Mouse (Mus musculus) intestine, postnatal 0 days (tissue): Measurements from ENCODE around the gene Vgf. TPM values are rescaled to one million over a fixed set of nuclear protein-coding genes. Genes with fewer than 3 reads are reported as not detected.

Experiments used
- ATAC-seq: fragments of 200-750 bp; cut with Nextera tagmentation; 2 replicates; pipeline ENCODE4 v1.8.0; 2017; ENCODE audit warnings: mild to moderate bottlenecking, moderate TSS enrichment, moderate library complexity
- H3K27ac ChIP-seq: fragments of 300-500 bp; sonication (generic); 2 replicates; pipeline ENCODE4 v1.5.1; 2014; ENCODE audit warnings: mild to moderate bottlenecking, low read depth, low read length, moderate library complexity
- H3K27me3 ChIP-seq: fragments of 300-500 bp; sonication (generic); replicated peaks from 2 replicates; pipeline ENCODE4 v1.6.1; 2014; ENCODE audit warnings: low read length, mixed read lengths; ENCODE audit not compliant: control insufficient read depth, insufficient read depth
- H3K36me3 ChIP-seq: fragments of 300-500 bp; sonication (generic); 2 replicates; pipeline ENCODE4 v1.6.1; 2014; ENCODE audit warnings: mild to moderate bottlenecking, moderate library complexity; ENCODE audit not compliant: control insufficient read depth, insufficient read depth
- H3K4me1 ChIP-seq: fragments of 300-500 bp; sonication (generic); replicated peaks from 2 replicates; pipeline ENCODE4 v1.6.1; 2014; ENCODE audit warnings: antibody characterized with exemption, low read length, mixed read lengths; ENCODE audit not compliant: control insufficient read depth, insufficient read depth
- H3K4me2 ChIP-seq: fragments of 300-500 bp; sonication (generic); replicated peaks from 2 replicates; pipeline ENCODE4 v1.6.1; 2014; ENCODE audit warnings: low read depth, mild to moderate bottlenecking, moderate library complexity
- H3K4me3 ChIP-seq: fragments of 300-500 bp; sonication (generic); 2 replicates; pipeline ENCODE4 v1.5.1; 2014; ENCODE audit warnings: low read depth, low read length
- H3K9ac ChIP-seq: fragments of 300-500 bp; sonication (generic); 2 replicates; pipeline ENCODE4 v1.6.1; 2014; ENCODE audit warnings: mild to moderate bottlenecking, low read depth, low read length
- H3K9me3 ChIP-seq: fragments of 300-500 bp; sonication (generic); 2 replicates; pipeline ENCODE4 v1.6.1; 2016; ENCODE audit warnings: mixed run types; ENCODE audit not compliant: control insufficient read depth
- CTCF ChIP-seq: sonication (generic); IDR thresholded peaks from 2 replicates; pipeline ENCODE4 v1.5.1; 2016; ENCODE audit warnings: low read depth, mild to moderate bottlenecking, control low read depth, antibody characterized with exemption, moderate library complexity
- WGBS: fragments of 180-500 bp; shearing (Covaris S2); extraction: QIAGEN DNeasy Blood & Tissue Kit; methylation state at CpG from one replicate; pipeline ENCODE4 v1.1.7; 2014; 5-methylcytosine and 5-hydroxymethylcytosine counted together
- polyA plus RNA-seq: library from polyadenylated mRNA; unstranded; fragments of >200 nt; fragmentation: Nextera tagmentation; extraction: Ambion mirVana; gene quantifications from 2 replicates; pipeline ENCODE4 v1.2.1, GENCODE M21; 2015

Gene Vgf
- polyA plus RNA-seq, 1 experiment from 2014 or later: 1.6 TPM

GRCm38 (mm10) chr5:136987138-136987933 lies 38.9 kb upstream of the Vgf start:
- Histone ChIP-seq H3K4me2 (peak overlapping the region; percentile 98), H3K9ac (peak overlapping the region; percentile 63), H3K27me3 (no peaks in the 10 kb centered on the region), H3K4me1 (no peaks in the 10 kb centered on the region), H3K36me3 (peaks cover 32% of the 10 kb centered on the region), H3K9me3 (no peaks in the 10 kb centered on the region), H3K4me3 (peak overlapping the region; percentile 96), H3K27ac (peak overlapping the region; percentile 80)
- ATAC-seq: peak; percentile 53
- under 1% methylated on average over 66 of the region's 67 CpGs for WGBS
- no peak for TF ChIP-seq CTCF

GRCm38 (mm10) chr5:136987934-136988271 lies 38.3 kb upstream of the Vgf start, which contains the start of gene Znhit1:
Znhit1 (minus strand) TSS chr5:136988021.
- Histone ChIP-seq H3K9ac (peak within 1 kb of the TSS; percentile 63), H3K27ac (peak within 1 kb of the TSS; percentile 80), H3K36me3 (peaks cover 35% of the 10 kb centered on the region), H3K4me2 (peak within 1 kb of the TSS; percentile 98), H3K4me3 (peak within 1 kb of the TSS; percentile 96), H3K27me3 (no peaks in the 10 kb centered on the region), H3K9me3 (no peaks in the 10 kb centered on the region), H3K4me1 (no peaks in the 10 kb centered on the region)
- TF ChIP-seq CTCF: no peak
- ATAC-seq: no peak
- 4% methylated on average over 12 of the region's 12 CpGs for WGBS

GRCm38 (mm10) chr5:136988420-136988819 lies 37.8 kb upstream of the Vgf start:
- H3K36me3 ChIP-seq: peaks cover 35% of the 10 kb centered on the region
- no peak overlapping the region for H3K4me3 ChIP-seq
- no peaks in the 10 kb centered on the region for H3K27me3 ChIP-seq
- no peaks in the 10 kb centered on the region for H3K9me3 ChIP-seq
- TF ChIP-seq CTCF: no peak
- no peak overlapping the region; the same call in 1 of the 2 replicates for H3K9ac ChIP-seq
- H3K4me1 ChIP-seq: no peaks in the 10 kb centered on the region
- H3K4me2 ChIP-seq: peak overlapping the region; percentile 98
- 67% methylated on average over 7 of the region's 7 CpGs for WGBS
- H3K27ac ChIP-seq: no peak overlapping the region
- ATAC-seq: no peak

DNA sequence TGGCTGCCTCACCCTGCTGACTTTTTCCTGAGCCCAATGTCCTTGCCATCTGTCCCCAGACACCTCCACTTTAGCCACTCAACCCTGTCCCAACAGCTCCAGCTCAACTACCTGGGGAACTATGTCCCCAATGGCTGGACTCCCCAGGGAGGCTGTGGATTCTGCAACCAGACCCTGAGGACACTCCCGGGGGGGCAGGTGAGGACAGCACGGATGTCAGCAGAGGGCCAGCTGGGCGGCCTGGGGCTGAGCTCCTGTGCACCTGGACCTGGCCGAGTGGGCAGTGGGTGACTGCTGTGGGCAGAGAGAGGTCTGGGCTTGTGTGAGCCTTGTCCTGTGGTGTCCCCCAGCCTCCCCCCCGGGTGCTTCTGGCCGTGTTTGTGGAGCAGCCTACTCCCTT lies 36.4 kb upstream of the Vgf start:
- WGBS: 97% methylated on average over 5 of the region's 6 CpGs
- no peak for ATAC-seq
- Histone ChIP-seq H3K9ac (no peak overlapping the region), H3K4me3 (no peak overlapping the region), H3K4me2 (no peak overlapping the region), H3K9me3 (no peaks in the 10 kb centered on the region), H3K27me3 (no peaks in the 10 kb centered on the region), H3K27ac (no peak overlapping the region), H3K36me3 (peaks cover 44% of the 10 kb centered on the region), H3K4me1 (no peaks in the 10 kb centered on the region)
- TF ChIP-seq CTCF: no peak

- no peak overlapping the region for H3K4me2 ChIP-seq
- H3K27ac ChIP-seq: no peak overlapping the region
- no peaks in the 10 kb centered on the region for H3K9me3 ChIP-seq
- no peak for TF ChIP-seq CTCF
- H3K9ac ChIP-seq: no peak overlapping the region
- no peak for ATAC-seq
- no peaks in the 10 kb centered on the region for H3K27me3 ChIP-seq
- H3K4me3 ChIP-seq: no peak overlapping the region
- 52% methylated on average over 4 of the region's 5 CpGs for WGBS
- H3K36me3 ChIP-seq: peaks cover 21% of the 10 kb centered on the region; the same call in 1 of the 2 replicates
- H3K4me1 ChIP-seq: no peaks in the 10 kb centered on the region
Observed at GRCm38 (mm10) chr5:136999449-136999848, 26.7 kb upstream of the Vgf start.

DNA sequence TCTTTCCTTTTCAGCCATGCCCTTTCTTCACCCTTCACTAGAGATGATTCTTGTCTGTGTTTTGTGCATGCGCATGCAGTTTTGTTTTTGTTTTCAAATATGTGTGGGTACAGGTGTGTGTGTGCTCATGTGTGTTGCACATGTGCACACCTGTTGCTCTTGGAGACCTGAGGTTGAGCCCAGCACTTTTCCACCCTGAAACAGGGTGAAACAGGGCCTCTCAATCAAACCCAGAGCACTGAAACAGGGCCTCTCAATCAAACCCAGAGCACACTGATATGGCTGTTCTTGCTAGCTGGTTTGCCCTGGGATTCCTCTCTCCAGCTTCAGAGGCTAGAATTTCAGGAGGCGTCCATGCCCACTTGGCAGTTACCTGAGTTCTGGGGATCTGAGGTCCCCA lies 25.6 kb upstream of the Vgf start:
- WGBS: 74% methylated on average over 2 of the region's 2 CpGs
- H3K4me3 ChIP-seq: no peak overlapping the region
- peaks cover 10% of the 10 kb centered on the region; the same call in 1 of the 2 replicates for H3K36me3 ChIP-seq
- no peak for ATAC-seq
- no peaks in the 10 kb centered on the region for H3K9me3 ChIP-seq
- no peaks in the 10 kb centered on the region for H3K27me3 ChIP-seq
- TF ChIP-seq CTCF: no peak
- no peaks in the 10 kb centered on the region for H3K4me1 ChIP-seq
- H3K27ac ChIP-seq: no peak overlapping the region
- H3K9ac ChIP-seq: no peak overlapping the region
- no peak overlapping the region for H3K4me2 ChIP-seq
